ENCODE assay signal across 8 mouse cellular contexts in genomic region chr3:104639749-104640368, GRCm38 (mm10). TPM values are rescaled to one million over a fixed set of nuclear protein-coding genes. Genes with fewer than 3 reads are reported as not detected.
DNase-seq lines count a peak whose midpoint lies in the region; ATAC-seq and TF ChIP-seq lines count a peak whose summit lies in the region.

No protein-coding gene starts in this region.

- peak overlapping the region; percentile 89 for H3K4me3 ChIP-seq in kidney, embryonic 15.5 days (replicated peaks)
- H3K4me3 ChIP-seq in cortical plate, adult 2 months (ENCODE audit: insufficient read depth, low read length) = peak overlapping the region; percentile 93
- peak overlapping the region; percentile 91 for H3K4me3 ChIP-seq in intestine, embryonic 15.5 days (replicated peaks)
- peak overlapping the region; percentile 87 for H3K4me3 ChIP-seq in midbrain, embryonic 16.5 days (ENCODE audit: low read depth, low read length)

- no peak for TF ChIP-seq POLR2A in cortical plate, adult 2 months (IDR thresholded peaks at IDR 0.05; ENCODE audit: extremely low read depth, insufficient read depth, low read length)

- peaks cover 18% of the 10 kb centered on the region for H3K4me1 ChIP-seq in kidney, embryonic 15.5 days
- H3K4me1 ChIP-seq in cortical plate, adult 2 months (ENCODE audit: control insufficient read depth, insufficient read depth, low read length) = no peaks in the 10 kb centered on the region; the same call in 1 of the 2 replicates
- 0 out of 2 replicates have a peak, but pooled peaks cover 4% of the 10 kb centered on the region for H3K4me1 ChIP-seq in intestine, embryonic 15.5 days (replicated peaks)
- peaks cover 12% of the 10 kb centered on the region for H3K4me1 ChIP-seq in midbrain, embryonic 16.5 days (ENCODE audit: control insufficient read depth, insufficient read depth, low read length)

- peak overlapping the region; percentile 83 for H3K9ac ChIP-seq in kidney, embryonic 15.5 days
- H3K9ac ChIP-seq in intestine, embryonic 15.5 days = peak overlapping the region; percentile 82
- H3K9ac ChIP-seq in midbrain, embryonic 16.5 days (ENCODE audit: low read depth, low read length) = no peak overlapping the region

- no peak for ATAC-seq in kidney, embryonic 15.5 days (replicated peaks; ENCODE audit: low FRiP score)
- no peak for ATAC-seq in intestine, embryonic 15.5 days
- ATAC-seq in midbrain, embryonic 16.5 days = no peak

- H3K27me3 ChIP-seq in kidney, embryonic 15.5 days = no peaks in the 10 kb centered on the region
- no peaks in the 10 kb centered on the region for H3K27me3 ChIP-seq in intestine, embryonic 15.5 days (replicated peaks)
- no peaks in the 10 kb centered on the region for H3K27me3 ChIP-seq in midbrain, embryonic 16.5 days (ENCODE audit: control insufficient read depth, insufficient read depth, low read depth, low read length)

- no peaks in the 10 kb centered on the region for H3K36me3 ChIP-seq in kidney, embryonic 15.5 days
- no peaks in the 10 kb centered on the region for H3K36me3 ChIP-seq in intestine, embryonic 15.5 days
- H3K36me3 ChIP-seq in midbrain, embryonic 16.5 days (ENCODE audit: control insufficient read depth, insufficient read depth, low read length) = no peaks in the 10 kb centered on the region

- H3K9me3 ChIP-seq in kidney, embryonic 15.5 days (replicated peaks) = no peaks in the 10 kb centered on the region
- no peaks in the 10 kb centered on the region for H3K9me3 ChIP-seq in intestine, embryonic 15.5 days
- no peaks in the 10 kb centered on the region for H3K9me3 ChIP-seq in midbrain, embryonic 16.5 days (replicated peaks; ENCODE audit: control insufficient read depth, low read length, poor library complexity, severe bottlenecking)

- WGBS in kidney, embryonic 15.5 days = 20% methylated on average over 10 of the region's 10 CpGs
- 27% methylated on average over 10 of the region's 10 CpGs for WGBS in intestine, embryonic 15.5 days
- 26% methylated on average over 10 of the region's 10 CpGs for WGBS in midbrain, embryonic 16.5 days

- peak overlapping the region; percentile 77; the same call in 1 of the 2 replicates for H3K27ac ChIP-seq in kidney, embryonic 15.5 days
- no peak overlapping the region for H3K27ac ChIP-seq in cortical plate, adult 2 months (ENCODE audit: insufficient read depth, low read length)
- H3K27ac ChIP-seq in intestine, embryonic 15.5 days = no peak overlapping the region
- H3K27ac ChIP-seq in midbrain, embryonic 16.5 days (ENCODE audit: low read length) = no peak overlapping the region

- TF ChIP-seq CTCF in cortical plate, adult 2 months (IDR thresholded peaks at IDR 0.05; ENCODE audit: extremely low read depth, insufficient read depth, low read length) = no peak

- DNase-seq in kidney, adult 11 months = no peak
- DNase-seq in urinary bladder, adult 18-20 months (ENCODE audit: low spot score in 2 of 2) = no peak
- no peak for DNase-seq in urinary bladder, postnatal 14 days (ENCODE audit: low spot score)
- no peak for DNase-seq in adrenal gland, adult 8-10 months

- peak overlapping the region; percentile 98 for H3K4me2 ChIP-seq in kidney, embryonic 15.5 days
- H3K4me2 ChIP-seq in intestine, embryonic 15.5 days (replicated peaks) = peak overlapping the region; percentile 97
- peak overlapping the region; percentile 97 for H3K4me2 ChIP-seq in midbrain, embryonic 16.5 days (ENCODE audit: low read length)

RNA-seq across cellular contexts. Expression of gene Slc16a1, which starts 1.4 kb away (rescaled TPM):
- polyA plus RNA-seq in kidney, embryonic 15.5 days (2015; fragmentation: Nextera tagmentation; extraction: Ambion mirVana) = 47.9 and 48.5 TPM in 2 replicates
- 20.4 and 24.6 TPM in 2 replicates for polyA plus RNA-seq in cortical plate, adult 2 months (2012; rRNA removed)
- 45.7 and 50.0 TPM in 2 replicates for polyA plus RNA-seq in intestine, embryonic 15.5 days (2015; fragmentation: Nextera tagmentation; extraction: Ambion mirVana)
- polyA plus RNA-seq in midbrain, embryonic 16.5 days (2015; fragmentation: Nextera tagmentation; extraction: Ambion mirVana) = 8.9 and 10.2 TPM in 2 replicates
- total RNA-seq in adrenal gland, adult 8-10 months (2022) = 10 to 100 TPM; 17.5 to 29.1 (median 23.5) TPM
